Mouse (Mus musculus) R1 (cell line): ENCODE data around the gene Olfr877.

Experiments used
- DNase-seq: peaks from one replicate; pipeline ENCODE4 v3.0.0-alpha.2; 2018; ENCODE audit warnings: low read depth, low spot score

Olfr877 gene

DNA sequence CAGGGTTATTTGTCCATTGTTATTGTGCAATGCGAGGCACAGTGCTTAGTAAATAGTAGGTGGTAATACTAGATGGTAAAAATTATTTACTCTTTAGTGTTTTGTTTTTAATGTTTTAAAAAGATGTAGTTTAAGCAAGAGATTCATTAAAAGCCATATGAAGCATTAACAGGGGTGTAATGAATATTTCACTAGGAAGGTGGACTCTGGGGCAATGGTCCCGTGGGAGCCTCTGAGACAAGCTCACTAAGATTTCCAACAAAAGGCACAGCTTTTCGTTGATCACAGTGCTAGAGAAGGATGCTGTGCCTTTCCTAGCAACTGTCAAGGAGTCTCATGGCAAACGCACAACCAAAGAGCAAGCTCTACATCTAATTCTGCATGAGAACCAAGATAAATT is at the start of gene Olfr877:
Gene Olfr877 (plus strand): TSS at position 301 of the 400 bp plus-strand sequence.
- no peak for DNase-seq

DNA sequence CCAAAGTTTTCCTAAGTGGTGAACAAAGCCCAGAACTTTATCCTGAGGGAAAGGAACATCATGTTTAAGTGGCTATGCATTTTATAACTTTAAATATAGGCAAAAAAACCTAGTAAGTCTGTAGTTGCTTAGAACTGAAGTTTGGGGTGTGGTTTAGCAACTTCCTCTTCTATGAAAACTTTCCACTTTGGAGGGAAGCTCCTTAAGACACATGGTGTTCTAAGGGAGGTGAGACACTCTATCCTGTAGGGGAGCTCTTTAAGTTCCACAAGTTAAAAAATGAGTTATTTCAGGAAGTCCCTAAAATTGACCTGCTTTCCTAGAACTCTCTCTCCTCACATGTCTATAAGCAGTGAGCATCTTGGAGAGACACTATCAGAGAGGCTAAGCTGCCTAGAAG is 46.8 kb upstream of the Olfr877 start:
- no peak for DNase-seq

DNA sequence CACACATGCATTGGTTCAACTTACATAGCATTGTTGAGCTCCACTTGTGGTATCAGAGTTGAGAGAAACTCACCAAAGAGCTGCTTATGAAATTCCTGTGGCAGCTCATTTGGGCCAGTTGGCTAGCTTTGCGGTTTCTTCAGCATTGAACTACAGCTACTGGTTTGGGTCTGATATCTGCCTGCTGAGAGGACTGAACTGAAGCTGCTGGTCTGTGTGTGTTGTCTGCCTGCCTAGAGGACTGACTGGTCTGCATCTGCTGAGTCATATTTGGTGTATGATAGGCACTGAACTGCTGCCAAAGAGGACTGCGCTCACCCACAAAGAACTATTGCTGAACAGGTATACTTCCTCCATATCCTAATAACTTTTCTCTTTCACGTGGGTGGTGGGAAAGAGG is 45.6 kb upstream of the Olfr877 start:
- no peak for DNase-seq

DNA sequence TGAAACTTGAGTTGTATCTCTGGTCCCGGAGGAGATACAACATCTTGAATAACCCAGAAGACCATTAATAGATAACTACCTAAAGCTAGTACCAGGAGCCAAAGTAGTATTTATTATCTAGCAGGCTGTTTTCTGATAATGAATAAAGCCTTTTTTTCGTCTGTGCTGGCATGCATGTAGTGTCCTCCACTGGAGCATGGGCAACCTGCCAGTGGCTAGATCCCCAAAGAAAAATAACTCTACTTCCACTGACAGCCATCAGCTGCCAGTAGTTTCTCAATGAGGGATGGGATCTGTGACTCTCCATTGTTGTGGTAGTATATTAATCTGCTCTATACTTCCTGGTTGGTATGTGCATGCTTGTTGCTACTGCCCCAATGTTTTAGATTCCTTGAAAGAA is 45.1 kb upstream of the Olfr877 start:
- DNase-seq: no peak

DNA sequence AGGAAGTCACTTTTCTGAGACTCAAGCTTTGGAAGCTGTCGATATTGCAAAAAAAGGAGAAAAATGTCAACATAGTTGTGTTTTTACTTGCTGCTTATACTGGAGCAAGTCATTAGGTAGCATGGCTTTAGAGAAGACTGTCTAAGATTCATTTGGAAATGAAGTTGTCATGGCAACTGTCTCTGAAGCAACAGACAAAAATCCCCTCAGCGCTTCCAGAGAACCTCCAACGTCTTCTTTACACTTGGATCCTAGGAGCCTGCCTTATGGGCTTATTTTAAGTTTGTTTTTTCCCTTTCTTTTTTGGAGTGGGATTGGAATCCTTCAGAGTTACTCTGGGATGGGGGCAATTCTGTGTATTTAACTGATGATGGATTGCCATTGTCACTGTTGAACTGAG is 39.4 kb upstream of the Olfr877 start:
- peak; percentile 26 for DNase-seq

DNA sequence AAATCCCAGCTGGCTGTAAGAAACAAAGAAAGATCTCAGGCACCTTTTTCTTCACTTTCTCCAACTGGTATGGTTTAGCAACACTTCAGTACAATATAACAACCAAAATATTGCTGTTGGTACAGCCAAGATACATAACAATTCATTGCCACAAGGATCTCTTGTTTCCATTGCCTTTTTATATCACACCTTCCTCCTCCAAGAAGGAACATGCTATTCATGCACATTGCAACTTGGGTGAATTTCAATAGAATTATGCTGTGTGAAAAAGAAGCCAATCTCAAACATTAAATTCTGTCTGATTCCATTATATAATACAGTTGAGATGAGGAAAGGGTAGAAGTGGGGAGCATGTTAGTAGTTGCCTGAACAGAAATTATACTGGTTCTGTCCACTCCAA is 24.2 kb upstream of the Olfr877 start:
- no peak for DNase-seq

DNA sequence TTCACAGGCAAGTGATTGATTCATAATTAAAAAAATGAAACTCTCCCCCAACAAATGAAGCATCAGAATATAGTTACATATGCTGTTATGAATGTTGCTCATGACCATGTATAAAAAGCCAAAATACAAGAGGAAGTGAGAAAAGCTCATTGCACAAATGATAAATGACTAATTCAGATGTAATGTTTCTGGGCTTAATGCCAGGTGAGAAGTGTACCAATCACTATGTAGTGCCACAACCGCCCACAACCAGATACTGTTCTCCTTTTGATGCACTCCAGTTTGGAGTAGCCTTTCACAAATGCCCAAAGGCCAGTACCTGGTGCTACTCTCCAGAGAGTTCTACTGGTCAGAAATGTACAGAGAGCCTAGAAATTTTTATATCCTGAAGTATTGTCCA is 20.7 kb upstream of the Olfr877 start:
- no peak for DNase-seq

DNA sequence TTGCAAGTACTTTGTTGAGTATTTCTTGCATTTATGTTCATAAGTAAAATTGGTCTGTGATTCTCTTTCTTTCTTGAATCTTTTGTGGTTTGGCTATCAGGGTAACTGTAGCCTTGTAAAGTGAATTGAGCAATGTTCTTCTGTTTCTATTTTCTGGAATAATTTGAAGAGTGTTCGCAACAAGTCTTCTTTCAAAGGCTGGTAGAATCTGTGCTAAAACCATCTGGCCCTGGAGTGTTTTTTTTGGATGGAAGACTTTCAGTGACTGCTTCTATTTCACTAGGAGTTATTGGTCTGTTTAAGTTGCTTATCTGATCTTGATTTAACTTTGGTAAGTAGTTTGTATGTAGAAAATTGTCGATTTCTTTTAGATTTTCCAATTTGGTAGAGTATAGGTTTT is 4.8 kb upstream of the Olfr877 start:
- DNase-seq: no peak

DNA sequence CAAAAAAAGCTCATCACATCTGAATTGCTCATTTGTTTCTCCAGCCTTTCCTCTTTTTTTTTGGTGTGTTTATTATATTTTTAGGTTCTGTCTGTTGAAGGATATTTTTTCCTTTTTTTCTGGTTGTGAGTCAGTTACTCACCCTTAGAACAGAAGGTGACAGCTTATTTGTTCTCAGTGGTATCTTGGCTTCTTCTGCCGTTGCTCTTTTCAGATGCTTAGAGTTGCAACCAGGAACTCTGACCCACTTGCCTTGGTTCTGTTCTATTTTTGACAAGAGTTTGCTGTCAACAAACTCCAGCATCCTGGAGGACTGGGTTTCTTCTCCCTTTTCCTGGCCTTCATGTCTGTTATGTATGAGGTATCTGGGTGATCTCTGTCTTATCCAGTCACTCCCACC is 9.3 kb downstream of the Olfr877 start:
- no peak for DNase-seq

DNA sequence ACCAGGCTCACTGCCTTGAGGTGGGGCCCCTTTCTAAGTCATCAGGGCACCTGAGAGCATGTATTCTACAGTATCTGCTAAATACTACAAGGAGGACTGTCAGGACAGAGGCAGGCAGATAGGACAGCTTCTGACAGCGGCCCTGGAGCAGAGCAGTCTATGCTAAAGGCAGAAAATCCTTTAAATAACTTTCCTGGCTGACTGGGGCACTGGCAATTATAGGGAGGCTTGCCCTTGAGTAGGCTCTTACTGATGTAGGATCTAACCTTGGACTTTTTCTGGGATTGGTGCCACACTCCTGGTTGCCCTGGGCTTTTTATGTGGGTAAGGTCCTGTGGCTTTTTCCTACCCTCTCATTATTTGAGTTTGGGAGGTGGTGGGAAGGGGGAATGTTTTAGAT is 16.2 kb downstream of the Olfr877 start:
- DNase-seq: no peak

DNA sequence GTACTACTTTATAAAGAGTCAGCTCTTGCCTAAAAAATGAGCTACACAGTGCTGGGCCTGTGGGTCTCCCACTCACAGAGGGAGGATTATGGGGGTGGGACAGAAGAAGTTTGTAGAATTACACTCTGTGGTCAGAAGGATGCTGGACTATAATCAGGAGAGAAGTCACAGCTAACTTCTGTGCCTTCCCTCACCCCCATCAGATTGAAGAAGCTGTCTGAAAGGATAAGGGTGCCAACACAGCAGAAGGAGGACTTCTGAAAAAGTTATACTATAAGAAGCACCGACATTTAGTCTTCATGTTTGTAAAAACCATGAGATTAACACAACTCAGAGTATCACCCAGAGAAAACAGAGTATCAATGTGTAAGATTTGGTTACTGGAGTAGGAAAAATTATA is 17.0 kb downstream of the Olfr877 start:
- DNase-seq: no peak

DNA sequence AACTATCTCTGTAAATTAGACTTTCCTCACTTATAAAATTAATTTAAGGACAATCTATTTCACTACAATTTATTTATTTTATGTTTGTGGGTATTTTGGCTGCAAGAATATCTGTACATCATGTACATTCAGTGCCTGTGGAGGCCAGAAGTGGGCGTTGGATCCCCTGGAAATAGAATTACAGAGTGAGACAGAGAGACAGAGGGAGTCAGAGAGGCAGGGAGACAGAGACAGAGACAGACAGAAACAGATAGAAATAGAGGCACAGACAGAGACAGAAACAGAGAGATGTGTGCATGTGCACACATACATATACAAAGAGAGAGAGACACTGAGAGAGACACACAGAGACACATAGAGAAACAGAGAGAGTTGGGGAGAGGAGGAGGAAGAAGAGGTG is 17.5 kb downstream of the Olfr877 start:
- no peak for DNase-seq

DNA sequence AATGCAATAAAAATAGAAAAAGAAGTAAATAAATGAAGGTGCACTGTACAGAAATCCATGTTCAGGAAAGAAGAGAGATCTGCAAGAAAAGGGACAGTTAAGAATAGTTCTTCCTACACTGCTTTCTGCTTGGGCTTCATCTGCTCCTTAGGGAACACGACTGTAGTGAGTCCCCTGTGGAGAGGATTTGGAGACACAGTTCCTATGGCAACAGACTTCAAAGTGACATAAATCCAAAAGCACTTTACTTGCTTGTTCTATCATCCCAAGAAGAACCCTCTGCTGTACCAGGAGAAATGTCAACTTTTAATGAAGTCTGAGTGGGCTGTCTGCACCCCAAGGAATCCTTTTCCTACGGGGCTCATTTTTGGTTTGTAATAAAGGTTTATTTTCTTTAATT is 36.9 kb downstream of the Olfr877 start:
- peak; percentile 39 for DNase-seq

DNA sequence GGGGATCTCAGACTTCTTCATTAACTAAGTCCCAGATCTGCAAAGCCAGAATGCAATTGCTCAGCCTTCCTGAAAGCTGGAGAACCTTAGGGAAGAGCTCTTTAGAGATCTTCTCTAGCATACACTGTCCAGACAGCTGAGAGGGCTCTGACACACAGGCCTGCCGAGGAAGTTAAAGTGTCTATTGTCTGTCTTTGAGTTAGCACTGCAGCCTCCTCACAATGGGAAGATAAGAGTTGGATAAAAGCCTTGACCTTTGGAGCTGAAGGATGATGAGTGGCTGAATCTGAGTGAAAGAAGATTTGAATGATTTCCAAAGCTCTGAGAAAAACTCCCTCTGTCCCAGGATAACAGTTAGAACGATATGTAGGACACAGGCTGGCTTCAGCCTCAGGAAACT is 42.6 kb downstream of the Olfr877 start, which contains the start of gene Olfr145:
Gene Olfr145 (plus strand): TSS at position 64 of the 400 bp plus-strand sequence.
- DNase-seq: peak; percentile 4

DNA sequence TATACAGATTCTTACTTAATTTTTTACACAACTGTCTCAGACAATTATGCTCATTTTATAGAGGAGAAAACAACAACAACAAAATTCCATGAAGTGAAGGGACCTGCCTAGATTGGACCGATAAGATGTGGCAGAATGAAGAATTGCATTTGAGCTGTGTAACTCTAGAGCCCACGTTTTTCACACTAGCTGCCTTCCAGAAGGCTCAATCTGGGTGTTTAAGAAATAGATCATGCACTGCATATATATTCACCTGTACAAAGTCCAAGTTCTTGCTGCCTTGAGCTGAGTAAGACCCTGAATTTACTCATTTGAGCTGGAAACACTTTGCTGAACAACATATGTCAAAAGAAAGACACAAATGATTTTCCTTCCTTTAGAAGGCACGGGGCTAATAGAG is 51.5 kb downstream of the Olfr877 start:
- DNase-seq: no peak
